ENCODE assay signal across 11 mouse cellular contexts in the genomic region with DNA sequence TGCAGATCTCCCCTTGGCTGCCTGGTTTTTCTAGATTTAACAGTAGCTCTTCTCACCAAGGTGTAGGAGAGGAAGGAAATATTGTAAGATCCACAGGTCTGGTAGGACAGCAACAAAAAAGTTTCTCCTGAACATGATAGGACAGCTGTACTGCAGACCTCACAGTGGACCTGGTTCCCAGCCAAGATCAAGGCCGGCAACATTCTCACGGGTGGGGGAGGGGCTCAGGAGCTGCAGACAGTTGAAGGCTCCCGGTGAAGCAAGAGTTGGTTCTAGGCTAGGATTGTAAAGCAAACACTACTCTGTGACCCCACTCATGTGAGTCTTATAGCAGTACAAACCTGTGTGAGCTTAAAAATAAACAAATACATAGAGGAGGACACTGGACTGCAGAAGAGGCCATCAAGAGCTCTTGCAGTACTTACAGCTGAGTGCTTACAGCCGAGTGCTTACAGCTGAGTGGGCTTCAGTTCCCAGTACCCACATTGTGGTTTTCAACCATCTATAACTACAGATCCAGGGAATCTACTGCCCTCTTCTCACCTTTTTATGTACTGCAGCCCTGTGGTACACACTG. TPM values are rescaled to one million over a fixed set of nuclear protein-coding genes. Genes with fewer than 3 reads are reported as not detected.
DNase-seq lines count a peak whose midpoint lies in the region; ATAC-seq and TF ChIP-seq lines count a peak whose summit lies in the region.
"Had no signal": no experiment of that assay in that cellular context is flagged by ENCODE, and none has a peak within 500 bp of the region (broad histone marks: within the 10 kb centered on the region; RNA-seq: fewer than 3 reads in every experiment).

No protein-coding gene starts in this region.

- H3K9me3 ChIP-seq in heart, postnatal 0 days (replicated peaks; ENCODE audit: control insufficient read depth, low read length) = no peaks in the 10 kb centered on the region; the same call in 1 of the 2 replicates
- H3K9me3 ChIP-seq in lung, embryonic 16.5 days (ENCODE audit: control insufficient read depth, low read length) = 0 out of 2 replicates have a peak, but pooled peaks cover 2% of the 10 kb centered on the region
- H3K9me3 ChIP-seq: forebrain, embryonic 15.5 days had no signal

- no peak overlapping the region for H3K4me2 ChIP-seq in heart, postnatal 0 days (ENCODE audit: low read depth, low read length)
- no peak overlapping the region for H3K4me2 ChIP-seq in lung, embryonic 16.5 days (ENCODE audit: low read depth, low read length)
- H3K4me2 ChIP-seq: forebrain, embryonic 15.5 days had no signal

- H3K27me3 ChIP-seq in heart, postnatal 0 days (ENCODE audit: control insufficient read depth, insufficient read depth, low read length) = no peaks in the 10 kb centered on the region
- no peaks in the 10 kb centered on the region for H3K27me3 ChIP-seq in lung, embryonic 16.5 days (ENCODE audit: control insufficient read depth, insufficient read depth, low read depth, low read length)
- H3K27me3 ChIP-seq: forebrain, embryonic 15.5 days had no signal

- no peak for TF ChIP-seq EP300 in heart, postnatal 0 days (IDR thresholded peaks at IDR 0.05; ENCODE audit: low read depth)

- WGBS in heart, postnatal 0 days = 21% methylated on average over 4 of the region's 4 CpGs
- 15% methylated on average over 4 of the region's 4 CpGs for WGBS in lung, embryonic 16.5 days

- no peaks in the 10 kb centered on the region for H3K36me3 ChIP-seq in heart, postnatal 0 days (replicated peaks; ENCODE audit: control insufficient read depth, insufficient read depth, low read length)
- 0 out of 2 replicates have a peak, but pooled peaks cover 2% of the 10 kb centered on the region for H3K36me3 ChIP-seq in lung, embryonic 16.5 days (ENCODE audit: control insufficient read depth, insufficient read depth, low read length)
- H3K36me3 ChIP-seq: forebrain, embryonic 15.5 days had no signal

- no peak overlapping the region for H3K9ac ChIP-seq in heart, postnatal 0 days (replicated peaks; ENCODE audit: low read depth, low read length)
- H3K9ac ChIP-seq in lung, embryonic 16.5 days (ENCODE audit: low read length) = no peak overlapping the region
- H3K9ac ChIP-seq: forebrain, embryonic 15.5 days had no signal

- H3K4me1 ChIP-seq in heart, postnatal 0 days (ENCODE audit: control insufficient read depth, insufficient read depth) = peaks cover 4% of the 10 kb centered on the region; the same call in 1 of the 2 replicates
- 0 out of 2 replicates have a peak, but pooled peaks cover 4% of the 10 kb centered on the region for H3K4me1 ChIP-seq in lung, embryonic 16.5 days (replicated peaks; ENCODE audit: control insufficient read depth, insufficient read depth, low read length)
- H3K4me1 ChIP-seq: forebrain, embryonic 15.5 days had no signal

- no peak overlapping the region for H3K4me3 ChIP-seq in heart, postnatal 0 days (ENCODE audit: low read depth, low read length)
- H3K4me3 ChIP-seq in lung, embryonic 16.5 days (ENCODE audit: low read length) = no peak overlapping the region
- H3K4me3 ChIP-seq: forebrain, embryonic 15.5 days had no signal

- 0 out of 2 replicates have a peak overlapping the region, but pooled peaks have one; percentile 34 for H3K27ac ChIP-seq in heart, postnatal 0 days (ENCODE audit: low read depth)
- peak overlapping the region; percentile 55; the same call in 1 of the 2 replicates for H3K27ac ChIP-seq in lung, embryonic 16.5 days (ENCODE audit: low read length)
- H3K27ac ChIP-seq: forebrain, embryonic 15.5 days had no signal

- no peak for TF ChIP-seq CTCF in heart, postnatal 0 days (IDR thresholded peaks at IDR 0.05; ENCODE audit: low read depth)

- DNase-seq in kidney, adult 18-20 months = peak; percentile 25
- no peak for DNase-seq in kidney, adult 9 months
- peak; percentile 71 for DNase-seq in adipocyte (ENCODE audit: low spot score)
- DNase-seq in heart, postnatal 0 days (ENCODE audit: low spot score) = peak; percentile 41
- DNase-seq in thymus, adult 18-20 months = no peak
- no peak for DNase-seq in cerebellum, adult 9-10 months
- DNase-seq in cerebellum, adult 9-11 months = no peak
- DNase-seq: cerebellum, adult 2 months had no signal

- ATAC-seq in heart, postnatal 0 days (ENCODE audit: insufficient read depth, low read depth) = peak; percentile 62; the same call in 1 of the 2 replicates
- peak; percentile 81 for ATAC-seq in lung, embryonic 16.5 days (ENCODE audit: low read depth)
- ATAC-seq: forebrain, embryonic 15.5 days had no signal

RNA-seq across cellular contexts. Expression of a gene that starts 0.6 kb away (rescaled TPM):
- not detected in 2 replicates for total RNA-seq in heart, postnatal 0 days (2014; rRNA removed; ENCODE audit: low replicate concordance)
- 0.16 TPM in 1 of 2 replicates, not detected in the other for polyA plus RNA-seq in heart, postnatal 0 days (2015; fragmentation: Nextera tagmentation; extraction: Ambion mirVana)
- 0.45 and 0.58 TPM in 2 replicates for polyA plus RNA-seq in lung, embryonic 16.5 days (2015; fragmentation: Nextera tagmentation; extraction: Ambion mirVana)
- total RNA-seq: left cerebral cortex, postnatal 10 days had no signal
- polyA plus RNA-seq: cerebellum, adult 2 months had no signal

RNA-seq across cellular contexts. Expression of a gene that starts 7.2 kb away (rescaled TPM):
- total RNA-seq in heart, postnatal 0 days (2014; rRNA removed; ENCODE audit: low replicate concordance) = 0.23 and 4.6 TPM in 2 replicates
- polyA plus RNA-seq in heart, postnatal 0 days (2015; fragmentation: Nextera tagmentation; extraction: Ambion mirVana) = 2.5 and 2.6 TPM in 2 replicates
- polyA plus RNA-seq in lung, embryonic 16.5 days (2015; fragmentation: Nextera tagmentation; extraction: Ambion mirVana) = 1.5 and 2.6 TPM in 2 replicates

RNA-seq across cellular contexts. Expression of a gene that starts 14.8 kb away (rescaled TPM):
- total RNA-seq in heart, postnatal 0 days (2014; rRNA removed; ENCODE audit: low replicate concordance) = 228 and 261 TPM in 2 replicates
- polyA plus RNA-seq in heart, postnatal 0 days (2015; fragmentation: Nextera tagmentation; extraction: Ambion mirVana) = 283 and 304 TPM in 2 replicates
- 148 and 160 TPM in 2 replicates for polyA plus RNA-seq in lung, embryonic 16.5 days (2015; fragmentation: Nextera tagmentation; extraction: Ambion mirVana)

RNA-seq across cellular contexts. Expression of a gene that starts 19.4 kb away (rescaled TPM):
- 1.1 and 8.1 TPM in 2 replicates for total RNA-seq in heart, postnatal 0 days (2014; rRNA removed; ENCODE audit: low replicate concordance)
- 10.4 and 13.8 TPM in 2 replicates for polyA plus RNA-seq in heart, postnatal 0 days (2015; fragmentation: Nextera tagmentation; extraction: Ambion mirVana)
- 12.6 and 21.0 TPM in 2 replicates for polyA plus RNA-seq in lung, embryonic 16.5 days (2015; fragmentation: Nextera tagmentation; extraction: Ambion mirVana)

RNA-seq across cellular contexts. Expression of a gene that starts 32.1 kb away (rescaled TPM):
- not detected in 2 replicates for total RNA-seq in heart, postnatal 0 days (2014; rRNA removed; ENCODE audit: low replicate concordance)
- polyA plus RNA-seq in heart, postnatal 0 days (2015; fragmentation: Nextera tagmentation; extraction: Ambion mirVana) = 0.04 TPM in 1 of 2 replicates, not detected in the other
- polyA plus RNA-seq in lung, embryonic 16.5 days (2015; fragmentation: Nextera tagmentation; extraction: Ambion mirVana) = 0.10 and 0.26 TPM in 2 replicates

Comparison
In these comparisons a context has a peak if more than half of its experiments do, and no peak if none do; other contexts are left out.
1. DNase-seq: peak in kidney, adult 18-20 months (single experiment), adipocyte (single experiment) and heart, postnatal 0 days (single experiment); none in kidney, adult 9 months (single experiment), thymus, adult 18-20 months (0 of 2), cerebellum, adult 9-10 months (single experiment) and cerebellum, adult 9-11 months (single experiment).